Mouse (Mus musculus): ENCODE data around the gene Ptpn3. TPM values are rescaled to one million over a fixed set of nuclear protein-coding genes. Genes with fewer than 3 reads are reported as not detected.
"Not testable (repeated sequence)": the region's sequence is repeated elsewhere in the genome, so short reads cannot be mapped to it uniquely, and the experiment has no call there.

The Ptpn3 gene
- total RNA-seq, 2 experiments from 2014 or later = 18.8 to 24.3 TPM

DNA sequence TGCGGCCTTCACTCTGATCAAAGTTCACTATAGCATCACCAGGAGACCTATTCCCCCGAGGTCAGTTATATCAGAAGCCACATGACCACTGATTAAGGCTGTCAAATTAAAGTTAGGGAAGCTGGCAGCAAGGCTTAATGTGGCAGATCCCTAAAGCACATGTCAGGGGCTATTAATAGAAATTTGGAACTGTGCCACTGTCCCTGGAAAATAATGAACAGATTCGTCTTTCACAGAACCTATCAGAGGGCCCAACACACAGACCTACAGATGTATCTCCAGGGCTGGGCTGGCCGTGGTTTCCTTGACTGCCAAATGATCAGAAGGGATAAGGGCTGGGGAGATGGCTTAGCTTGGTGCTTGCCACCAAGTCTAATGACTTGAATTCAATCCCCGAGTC, 65.1 kb downstream of the Ptpn3 start:
- intact Hi-C loops (cut with DNase I; ENCODE audit: low total_unique reads) = no loop called here
- DNase-seq = no peak

- intact Hi-C loops (cut with DNase I; ENCODE audit: low total_unique reads) = no loop called here
- no peak for DNase-seq
Measured at GRCm38 (mm10) chr4:57235741-57236140, 65.9 kb downstream of the Ptpn3 start.

DNA sequence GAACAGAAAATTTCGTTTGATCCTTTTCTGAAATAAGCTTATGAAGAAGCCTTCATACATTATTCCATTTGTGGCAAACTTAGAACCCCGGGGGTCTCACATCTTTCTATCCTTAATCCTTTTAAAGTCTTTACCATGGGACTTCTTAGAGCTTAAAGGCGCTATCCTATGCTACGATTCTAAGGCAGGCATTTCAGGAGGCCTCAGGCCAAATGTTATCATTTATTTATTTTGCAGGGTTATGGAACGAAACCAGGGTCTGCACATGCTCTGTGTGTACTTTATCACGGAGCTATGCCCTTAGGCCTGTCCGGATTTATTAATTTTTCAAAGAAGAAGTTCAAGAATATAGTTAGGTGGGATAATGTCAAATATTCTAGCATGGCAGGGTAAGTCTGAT, 67.3 kb downstream of the Ptpn3 start:
- intact Hi-C loops (cut with DNase I; ENCODE audit: low total_unique reads) = no loop called here
- DNase-seq = no peak

GRCm38 (mm10) chr4:57232439-57232838, 69.2 kb downstream of the Ptpn3 start:
- no peak for DNase-seq
- intact Hi-C loops (cut with DNase I; ENCODE audit: low total_unique reads) = no loop called here

DNA sequence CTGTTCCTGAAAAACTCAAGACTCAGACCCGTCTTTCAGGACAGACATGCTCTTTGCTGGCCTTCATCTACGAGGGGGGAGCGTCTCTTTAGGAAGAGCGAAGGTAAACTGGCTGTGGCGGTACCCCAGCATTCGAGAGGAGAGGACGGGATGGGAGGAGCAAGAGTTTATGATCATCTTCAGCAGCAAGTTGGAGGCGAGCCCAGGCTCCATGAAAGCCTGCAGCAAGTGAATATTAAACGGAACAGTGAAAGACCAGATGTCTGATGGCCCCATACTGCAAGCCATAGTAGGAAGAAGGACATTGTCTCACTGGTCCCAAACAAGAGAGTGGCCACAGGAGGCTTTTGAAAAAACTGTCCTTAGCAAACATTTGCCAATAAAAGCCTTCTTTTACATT, 70.3 kb downstream of the Ptpn3 start:
- peak; percentile 36 for DNase-seq
- intact Hi-C loops (cut with DNase I; ENCODE audit: low total_unique reads) = no loop called here

DNA sequence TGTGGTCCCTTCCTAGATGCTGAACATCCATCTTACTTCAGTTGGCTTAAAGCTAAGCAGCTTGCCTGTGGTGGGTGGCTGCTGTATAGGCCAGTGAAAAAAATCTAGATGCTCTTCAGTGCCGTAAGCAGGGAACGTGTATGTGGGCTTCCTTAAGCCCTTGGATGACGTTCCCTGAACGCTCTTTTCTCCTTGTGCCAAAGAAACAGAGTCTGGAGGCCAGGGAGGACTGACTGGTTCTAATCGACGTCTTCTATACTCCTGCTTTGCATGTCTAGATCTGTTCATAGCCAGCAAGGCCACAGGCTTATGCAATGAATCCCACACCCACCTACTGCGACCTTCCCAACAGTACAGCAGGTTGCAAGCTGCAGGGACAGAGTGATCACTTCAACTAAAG, 71.3 kb downstream of the Ptpn3 start:
- no peak for DNase-seq
- intact Hi-C loops (cut with DNase I; ENCODE audit: low total_unique reads) = no loop called here

DNA sequence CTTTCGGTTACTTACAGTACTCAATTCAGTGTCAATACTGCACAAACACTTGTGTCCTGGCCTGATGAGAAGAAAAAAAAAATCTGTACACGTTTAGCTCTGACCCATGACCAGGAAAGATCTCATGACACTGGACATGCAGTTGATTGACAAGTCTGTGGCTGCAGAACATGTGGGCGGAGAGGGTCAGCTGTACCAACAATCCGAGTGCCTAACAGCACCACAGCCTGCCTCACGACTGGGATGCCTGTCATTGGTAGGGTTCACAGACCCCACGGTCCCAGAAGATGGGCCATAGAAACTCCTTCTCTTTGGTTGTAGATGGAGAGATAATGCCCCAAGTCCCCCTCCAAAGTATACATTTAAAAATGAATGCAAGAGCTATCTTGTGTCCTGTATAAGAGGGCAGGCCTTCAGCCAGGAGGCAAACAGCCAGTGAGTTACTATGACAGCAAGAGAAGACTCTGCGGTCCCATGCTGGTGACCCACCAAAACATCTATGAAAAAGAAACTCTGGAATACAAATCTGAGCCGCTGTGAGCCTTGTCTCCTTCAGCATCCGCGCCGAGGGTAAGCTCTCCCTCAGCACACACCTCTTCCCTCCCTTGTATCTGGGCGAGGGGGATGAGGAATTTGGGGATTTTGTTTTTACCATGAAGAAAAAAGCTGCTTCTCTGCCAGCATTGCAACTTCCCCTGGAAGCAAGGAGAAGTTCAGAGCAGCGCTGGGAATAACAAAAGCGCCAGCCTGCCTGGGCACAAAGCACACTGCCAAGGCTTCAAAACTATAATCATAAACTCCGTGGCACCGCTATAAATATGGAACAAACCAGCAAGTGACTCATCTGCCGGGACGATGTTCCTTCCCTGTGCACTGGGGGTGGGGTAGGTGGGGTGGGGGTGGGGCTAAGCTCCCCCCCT, 72.8 kb downstream of the Ptpn3 start:
- intact Hi-C loops (cut with DNase I; ENCODE audit: low total_unique reads) = no loop called here
- DNase-seq = no peak

DNA sequence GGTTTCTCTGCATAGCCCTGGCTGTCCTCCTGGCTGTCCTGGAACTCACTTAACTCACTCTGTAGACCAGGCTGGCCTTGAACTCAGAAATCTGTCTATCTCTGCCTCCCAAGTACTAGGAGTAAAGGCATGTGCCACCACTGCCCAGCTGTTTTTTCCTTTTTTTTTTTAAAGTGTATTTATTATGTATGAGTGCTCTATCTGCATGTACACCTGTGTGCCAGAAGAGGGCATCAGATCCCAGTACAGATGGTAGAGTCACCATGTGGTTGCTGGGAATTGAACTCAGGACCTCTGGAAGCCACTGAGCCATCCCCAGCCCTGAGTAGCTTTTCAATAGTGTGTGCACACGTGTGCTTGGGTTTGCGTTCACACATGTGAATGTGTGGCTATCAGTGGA, 76.9 kb downstream of the Ptpn3 start:
- DNase-seq = no peak
- intact Hi-C loops (cut with DNase I; ENCODE audit: low total_unique reads) = no loop called here

DNA sequence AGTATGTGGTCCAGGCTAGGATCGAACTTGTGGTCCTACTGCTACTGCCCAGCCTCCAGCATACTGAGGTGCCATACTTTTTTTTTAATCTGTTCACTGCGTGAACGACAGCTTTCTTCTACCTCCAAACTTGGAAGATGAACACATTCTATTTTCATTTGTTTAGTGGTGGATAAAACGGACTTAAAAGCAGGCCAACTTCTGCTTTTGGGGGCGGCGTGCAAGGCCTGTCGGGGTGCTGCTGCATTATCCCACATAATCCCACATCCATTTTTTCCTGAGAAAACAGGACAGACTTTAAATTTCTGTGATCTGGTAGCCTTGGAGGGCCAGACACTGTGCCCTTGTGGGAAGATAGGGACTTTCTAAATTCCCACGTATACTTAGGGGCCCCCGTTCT, 83.9 kb downstream of the Ptpn3 start:
- intact Hi-C loops (cut with DNase I; ENCODE audit: low total_unique reads) = no loop called here
- no peak for DNase-seq

DNA sequence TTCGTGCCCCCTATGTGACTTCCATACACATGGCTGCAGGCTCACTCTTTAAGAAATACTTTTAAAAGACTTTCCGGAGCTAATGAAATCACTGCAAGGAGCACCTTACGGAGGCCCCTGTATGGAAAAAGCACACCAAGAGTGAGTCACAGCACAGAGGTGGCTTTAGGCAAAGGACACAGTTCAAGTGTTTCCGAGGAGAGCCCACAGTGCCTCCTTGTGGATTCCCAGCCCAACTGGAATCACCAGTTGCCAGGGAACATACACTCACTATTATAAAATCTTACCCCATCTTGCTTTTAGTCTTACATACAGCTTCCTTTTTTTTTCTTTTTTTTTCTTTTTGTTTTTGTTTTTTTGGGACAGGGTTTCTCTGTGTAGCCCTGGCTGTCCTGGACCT, 85.1 kb downstream of the Ptpn3 start:
- no peak for DNase-seq
- intact Hi-C loops (cut with DNase I; ENCODE audit: low total_unique reads) = no loop called here

DNA sequence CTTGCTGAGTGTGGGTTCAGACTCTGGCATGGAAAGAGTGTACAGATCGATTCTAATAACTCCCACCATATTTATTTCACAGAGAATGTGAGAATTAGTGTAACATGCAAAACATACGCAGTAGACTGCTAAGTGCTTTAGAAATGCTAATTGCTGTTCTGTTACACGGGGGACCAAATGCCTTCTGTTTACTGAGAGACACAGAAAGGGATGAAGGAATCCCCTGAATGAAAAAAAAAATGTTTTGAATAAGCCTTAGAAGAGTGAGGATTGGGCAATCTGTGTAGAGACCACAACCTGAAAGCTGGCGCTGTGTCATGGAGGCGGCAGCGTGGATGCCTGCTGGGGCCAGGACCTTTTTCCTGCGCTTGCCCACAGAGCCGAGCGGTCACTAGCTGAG, 86.8 kb downstream of the Ptpn3 start:
- DNase-seq = no peak
- intact Hi-C loops (cut with DNase I; ENCODE audit: low total_unique reads) = no loop called here

- intact Hi-C loops (cut with DNase I; ENCODE audit: low total_unique reads) = no loop called here
Measured at GRCm38 (mm10) chr4:57214114-57214513, 87.5 kb downstream of the Ptpn3 start.

DNA sequence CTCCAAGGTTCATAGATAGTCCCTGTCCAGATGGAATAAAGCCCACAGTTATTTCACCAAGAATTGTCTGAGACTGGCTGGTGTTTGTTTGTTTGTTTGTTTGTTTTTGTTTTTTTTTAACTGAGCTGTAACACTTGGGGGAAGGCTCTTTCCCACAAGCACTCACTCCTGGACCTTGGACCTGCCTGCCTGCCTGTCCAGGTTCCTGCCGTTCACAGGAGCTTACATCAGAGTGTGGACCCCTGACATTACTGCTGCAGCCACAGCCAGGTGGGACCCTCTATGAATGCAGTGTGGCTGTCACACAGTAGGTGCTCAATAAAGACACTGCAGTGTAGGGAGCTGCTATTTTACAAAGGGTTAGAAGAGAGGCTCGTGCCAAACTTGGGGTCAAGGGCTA, 89.9 kb downstream of the Ptpn3 start:
- DNase-seq = no peak
- intact Hi-C loops (cut with DNase I; ENCODE audit: low total_unique reads) = no loop called here

More at GRCm38 (mm10) chr4:57214114-57214513, 87.5 kb downstream of the Ptpn3 start:
- DNase-seq = no peak

- DNase-seq = no peak
- intact Hi-C loops (cut with DNase I; ENCODE audit: low total_unique reads) = no loop called here
Measured at GRCm38 (mm10) chr4:57205908-57206307, 95.7 kb downstream of the Ptpn3 start.

DNA sequence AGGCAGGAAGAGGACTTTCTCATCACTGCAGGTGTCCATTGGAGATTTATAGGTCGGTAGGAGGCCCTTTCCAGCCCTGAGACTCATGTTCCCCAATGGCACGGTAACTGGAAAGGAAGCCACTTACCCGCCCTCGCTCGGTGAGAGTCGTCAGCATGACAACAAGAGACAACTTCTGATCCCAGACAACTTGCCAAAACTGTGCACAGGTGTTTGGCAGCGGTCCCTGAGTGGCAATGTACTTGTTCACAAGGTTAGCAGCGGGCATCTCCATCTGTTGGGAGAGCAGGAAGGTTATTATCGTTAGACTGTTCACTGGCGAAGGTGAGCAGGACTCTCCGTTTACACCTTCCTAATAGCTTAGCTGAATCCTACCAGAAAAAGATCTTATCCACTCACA, 96.9 kb downstream of the Ptpn3 start:
- intact Hi-C loops (cut with DNase I; ENCODE audit: low total_unique reads) = no loop called here
- peak; percentile 70 for DNase-seq

- DNase-seq = peak; percentile 45
- intact Hi-C loops (cut with DNase I; ENCODE audit: low total_unique reads) = no loop called here
Measured at GRCm38 (mm10) chr4:57202660-57203361, 98.8 kb downstream of the Ptpn3 start.

GRCm38 (mm10) chr4:57202132-57202531, 99.5 kb downstream of the Ptpn3 start:
- DNase-seq = no peak
- intact Hi-C loops (cut with DNase I; ENCODE audit: low total_unique reads) = no loop called here

GRCm38 (mm10) chr4:57200661-57201060, 101.0 kb downstream of the Ptpn3 start:
- DNase-seq = no peak
- intact Hi-C loops (cut with DNase I; ENCODE audit: low total_unique reads) = no loop called here

DNA sequence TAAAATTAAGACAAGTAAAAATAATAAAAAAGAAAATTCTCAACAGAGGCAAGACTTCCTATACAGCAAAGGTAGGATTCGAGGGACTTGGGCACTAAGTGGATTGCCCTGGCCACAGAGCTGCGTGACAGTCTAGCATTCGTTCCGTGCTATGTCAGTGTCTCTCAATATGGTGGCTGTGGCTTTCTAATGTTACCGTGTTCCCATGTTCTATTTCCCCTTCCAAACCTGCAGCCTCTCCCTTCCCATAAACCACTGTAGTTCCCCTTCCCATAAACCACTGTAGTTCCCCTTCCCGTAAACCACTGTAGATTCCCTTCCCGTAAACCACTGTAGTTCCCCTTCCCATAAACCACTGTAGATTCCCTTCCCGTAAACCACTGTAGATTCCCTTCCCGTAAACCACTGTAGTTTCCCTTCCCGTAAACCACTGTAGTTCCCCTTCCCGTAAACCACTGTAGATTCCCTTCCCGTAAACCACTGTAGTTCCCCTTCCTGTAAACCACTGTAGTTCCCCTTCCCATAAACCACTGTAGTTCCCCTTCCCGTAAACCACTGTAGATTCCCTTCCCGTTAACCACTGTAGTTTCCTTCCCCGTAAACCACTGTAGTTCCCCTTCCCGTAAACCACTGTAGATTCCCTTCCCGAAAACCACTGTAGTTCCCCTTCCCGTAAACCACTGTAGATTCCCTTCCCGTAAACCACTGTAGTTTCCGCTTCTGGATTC, 102.8 kb downstream of the Ptpn3 start:
- intact Hi-C loops (cut with DNase I; ENCODE audit: low total_unique reads); DNase-seq: not testable (repeated sequence)

- intact Hi-C loops (cut with DNase I; ENCODE audit: low total_unique reads) = no loop called here
- no peak for DNase-seq
Measured at GRCm38 (mm10) chr4:57191543-57192283, 109.9 kb downstream of the Ptpn3 start.
